Mouse (Mus musculus) kidney, postnatal 0 days (tissue): ENCODE results near the gene Cyp21a1. TPM values are rescaled to one million over a fixed set of nuclear protein-coding genes. Genes with fewer than 3 reads are reported as not detected.
A peak's percentile ranks its signal among the peaks of the same experiment; 100 is the strongest.
"Not testable (repeated sequence)": the region's sequence is repeated elsewhere in the genome, so short reads cannot be mapped to it uniquely, and the experiment has no call there.

Experiments used
- ATAC-seq: fragments of 200-750 bp; cut with Nextera tagmentation; replicated peaks from 2 replicates; pipeline ENCODE4 v1.8.0; 2017; ENCODE audit warnings: low read depth, moderate number of reproducible peaks, moderate TSS enrichment, moderate library complexity; ENCODE audit not compliant: low FRiP score
- DNase-seq: peaks from one replicate; pipeline ENCODE4 v3.0.0-alpha.2; 2016; ENCODE audit warnings: low spot score
- H3K27ac ChIP-seq: fragments of 300-500 bp; sonication (generic); 2 replicates; pipeline ENCODE4 v1.5.1; 2014; ENCODE audit warnings: mild to moderate bottlenecking
- H3K27me3 ChIP-seq: fragments of 300-500 bp; sonication (generic); 2 replicates; pipeline ENCODE4 v1.6.1; 2014; ENCODE audit warnings: low read length, mixed read lengths; ENCODE audit not compliant: insufficient read depth
- H3K36me3 ChIP-seq: fragments of 300-500 bp; sonication (generic); 2 replicates; pipeline ENCODE4 v1.6.1; 2014; ENCODE audit warnings: low read length, mixed read lengths; ENCODE audit not compliant: insufficient read depth
- H3K4me1 ChIP-seq: fragments of 300-500 bp; sonication (generic); replicated peaks from 2 replicates; pipeline ENCODE4 v1.6.1; 2014; ENCODE audit warnings: antibody characterized with exemption, low read length, mixed read lengths; ENCODE audit not compliant: insufficient read depth
- H3K4me2 ChIP-seq: fragments of 300-500 bp; sonication (generic); 2 replicates; pipeline ENCODE4 v1.6.1; 2014; ENCODE audit warnings: mild to moderate bottlenecking, low read length, moderate library complexity, mixed read lengths
- H3K4me3 ChIP-seq: fragments of 300-500 bp; sonication (generic); replicated peaks from 2 replicates; pipeline ENCODE4 v1.5.1; 2014; ENCODE audit warnings: low read depth, low read length
- H3K9ac ChIP-seq: fragments of 300-500 bp; sonication (generic); 2 replicates; pipeline ENCODE4 v1.6.1; 2014; ENCODE audit warnings: low read depth, low read length
- H3K9me3 ChIP-seq: fragments of 300-500 bp; sonication (generic); replicated peaks from 2 replicates; pipeline ENCODE4 v1.6.1; 2016; ENCODE audit warnings: low read length, inconsistent platforms, mixed read lengths
- CTCF ChIP-seq: IDR thresholded peaks from 2 replicates; pipeline ENCODE4 v1.5.1; 2016; ENCODE audit warnings: antibody characterized with exemption, low read depth, mild to moderate bottlenecking, moderate library complexity
- WGBS: fragments of 180-500 bp; shearing (Covaris S2); extraction: QIAGEN DNeasy Blood & Tissue Kit; methylation state at CpG from one replicate; pipeline ENCODE4 v1.1.7; 2014; 5-methylcytosine and 5-hydroxymethylcytosine counted together
- polyA plus RNA-seq: library from polyadenylated mRNA; unstranded; fragments of >200 nt; fragmentation: Nextera tagmentation; extraction: Ambion mirVana; gene quantifications from 2 replicates; pipeline ENCODE4 v1.2.1, GENCODE M21; 2015

Cyp21a1 gene
- polyA plus RNA-seq, result 0.13 and 0.20 TPM in 2 replicates

DNA sequence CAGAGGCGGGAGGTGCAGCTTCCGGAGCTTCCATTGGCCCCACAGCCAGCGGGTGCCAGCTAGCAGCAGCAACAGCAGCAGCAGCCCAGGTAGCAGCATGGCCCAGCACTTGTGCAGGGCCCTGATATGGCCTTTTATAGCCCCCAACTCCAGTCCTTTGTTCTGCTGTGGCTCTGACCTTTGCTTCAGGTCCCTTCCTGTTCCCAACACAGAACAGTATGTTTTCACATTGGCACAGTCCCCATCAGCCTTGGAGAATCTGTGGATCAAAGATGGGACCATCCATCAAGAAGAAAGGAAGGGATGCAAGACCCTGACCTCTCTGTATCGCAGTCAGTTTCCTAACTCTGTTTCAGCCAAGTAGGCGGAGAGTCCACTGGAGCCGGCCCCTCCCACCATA lies at the start of gene Cyp21a1:
Gene Cyp21a1, minus strand, starts transcription at position 261 of the 400 bp plus-strand sequence.
- H3K36me3 ChIP-seq, H3K27me3 ChIP-seq, H3K27ac ChIP-seq, H3K9me3 ChIP-seq, H3K4me3 ChIP-seq, ATAC-seq, H3K9ac ChIP-seq, H3K4me1 ChIP-seq, DNase-seq, H3K4me2 ChIP-seq: not testable (repeated sequence)
- 83% methylated on average over 2 of the region's 6 CpGs for WGBS

GRCm38 (mm10) chr17:34853511-34853910 lies 49.1 kb upstream of the Cyp21a1 start:
- Histone ChIP-seq H3K4me2 (no peak overlapping the region), H3K9ac (no peak overlapping the region), H3K9me3 (no peaks in the 10 kb centered on the region), H3K4me3 (no peak overlapping the region), H3K27ac (no peak overlapping the region), H3K27me3 (no peaks in the 10 kb centered on the region), H3K36me3 (peaks cover 31% of the 10 kb centered on the region), H3K4me1 (peaks cover 8% of the 10 kb centered on the region)
- DNase-seq, result no peak
- no peak for ATAC-seq
- TF ChIP-seq CTCF, result no peak
- WGBS, result 72% methylated on average over 8 of the region's 8 CpGs

- H3K36me3 ChIP-seq, result peaks cover 45% of the 10 kb centered on the region
- peaks cover 8% of the 10 kb centered on the region for H3K4me1 ChIP-seq
- 1% methylated on average over 25 of the region's 25 CpGs for WGBS
- no peak; the same call in 1 of the 2 replicates for ATAC-seq
- no peaks in the 10 kb centered on the region for H3K27me3 ChIP-seq
- no peak for TF ChIP-seq CTCF
- no peaks in the 10 kb centered on the region for H3K9me3 ChIP-seq
- H3K9ac ChIP-seq, result peak overlapping the region; percentile 80
- DNase-seq, result no peak
- peak overlapping the region; percentile 87 for H3K4me3 ChIP-seq
- peak overlapping the region; percentile 97 for H3K4me2 ChIP-seq
- peak overlapping the region; percentile 56; the same call in 1 of the 2 replicates for H3K27ac ChIP-seq
These were observed 46.3 kb upstream of the Cyp21a1 start for GRCm38 (mm10) chr17:34850517-34851125.

DNA sequence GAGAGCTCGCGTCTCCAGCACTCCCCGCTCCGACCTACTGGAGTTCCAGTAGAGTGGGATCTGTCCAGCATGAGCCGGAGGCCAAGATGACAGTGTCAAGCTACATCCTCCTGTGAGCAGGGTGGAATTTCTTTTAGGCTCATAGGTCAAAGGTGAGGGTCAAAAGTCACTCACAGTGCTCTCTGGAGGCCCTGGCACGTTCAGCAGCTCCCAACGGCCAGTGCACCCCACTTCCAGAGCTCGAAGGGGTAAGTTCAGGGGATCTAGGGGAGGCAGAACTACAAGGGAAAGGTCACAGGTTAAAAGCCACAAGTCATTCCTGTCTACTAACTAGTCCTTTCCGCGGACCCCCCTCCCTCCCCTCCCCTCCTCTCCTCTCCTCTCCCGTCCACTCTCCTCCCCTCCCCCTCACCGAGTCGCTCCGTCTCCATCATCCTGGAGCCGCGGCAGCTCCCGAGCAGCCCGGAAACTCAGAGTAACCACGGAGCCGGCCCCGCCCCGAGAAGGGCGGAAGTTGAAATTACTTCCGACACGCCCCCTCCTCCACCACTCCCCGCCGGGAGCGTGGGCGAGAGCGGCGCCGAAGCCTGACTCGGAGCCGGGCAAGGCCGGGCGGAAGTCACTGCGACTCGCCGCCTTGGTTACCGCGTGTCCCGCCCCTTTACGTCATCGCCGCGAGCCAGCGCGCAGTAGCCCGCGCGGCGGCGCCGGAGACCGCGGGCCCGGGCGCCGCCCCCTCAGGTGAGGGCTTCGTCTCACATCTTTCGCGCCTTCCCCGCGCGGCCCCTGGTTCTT lies 45.6 kb upstream of the Cyp21a1 start, which contains the start of the genes Skiv2l and Nelfe:
Gene Skiv2l, minus strand, starts transcription at position 489 of the 795 bp plus-strand sequence.
Gene Nelfe, plus strand, starts transcription at position 670 of the 795 bp plus-strand sequence.
- Histone ChIP-seq H3K4me1 (peaks cover 8% of the 10 kb centered on the region), H3K4me2 (peak within 1 kb of the TSS; percentile 97), H3K27ac (peak within 1 kb of the TSS; percentile 56; the same call in 1 of the 2 replicates), H3K9ac (peak within 1 kb of the TSS; percentile 80), H3K4me3 (peak within 1 kb of the TSS; percentile 87), H3K9me3 (no peaks in the 10 kb centered on the region), H3K36me3 (peaks cover 52% of the 10 kb centered on the region), H3K27me3 (no peaks in the 10 kb centered on the region)
- DNase-seq (peak; percentile 98), ATAC-seq (peak; percentile 96)
- WGBS, result 1% methylated on average over 65 of the region's 65 CpGs
- TF ChIP-seq CTCF, result no peak

GRCm38 (mm10) chr17:34847615-34848014 lies 43.3 kb upstream of the Cyp21a1 start:
- WGBS, result 91% methylated on average over 7 of the region's 7 CpGs
- H3K36me3 ChIP-seq, result peaks cover 53% of the 10 kb centered on the region

DNA sequence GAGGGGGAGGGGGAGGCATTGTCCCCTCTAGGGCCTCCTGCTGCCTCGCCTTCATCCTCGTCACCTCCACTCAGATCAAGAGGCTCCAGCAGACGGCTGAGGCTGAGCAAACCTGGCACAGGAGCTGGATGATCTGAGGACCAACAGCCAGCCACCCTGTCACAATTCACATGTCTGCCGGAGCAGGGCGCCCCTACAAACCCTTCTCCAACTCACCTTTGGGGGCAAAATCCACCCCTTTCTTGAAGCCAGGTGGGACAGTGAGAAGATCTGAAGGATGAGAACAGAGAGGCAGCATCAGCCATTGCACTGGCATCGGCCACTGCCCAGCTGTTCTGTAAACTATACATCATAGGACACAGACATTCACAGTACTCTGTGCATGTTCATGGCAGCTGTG lies 42.8 kb upstream of the Cyp21a1 start:
- Histone ChIP-seq H3K4me1 (peaks cover 8% of the 10 kb centered on the region), H3K4me2 (no peak overlapping the region), H3K4me3 (no peak overlapping the region), H3K9ac (no peak overlapping the region), H3K27ac (no peak overlapping the region), H3K36me3 (peaks cover 51% of the 10 kb centered on the region), H3K9me3 (no peaks in the 10 kb centered on the region), H3K27me3 (no peaks in the 10 kb centered on the region)
- no peak for DNase-seq
- TF ChIP-seq CTCF, result no peak
- no peak for ATAC-seq
- 89% methylated on average over 6 of the region's 6 CpGs for WGBS

More at GRCm38 (mm10) chr17:34847615-34848014, 43.3 kb upstream of the Cyp21a1 start:
- Histone ChIP-seq H3K4me1 (peaks cover 8% of the 10 kb centered on the region), H3K4me3 (no peak overlapping the region), H3K9me3 (no peaks in the 10 kb centered on the region), H3K27ac (no peak overlapping the region), H3K27me3 (no peaks in the 10 kb centered on the region), H3K4me2 (no peak overlapping the region), H3K9ac (no peak overlapping the region)
- ATAC-seq (no peak), DNase-seq (no peak)
- no peak for TF ChIP-seq CTCF
